Mouse (Mus musculus): ENCODE measurements around the gene Hdac6. TPM values are rescaled to one million over a fixed set of nuclear protein-coding genes. Genes with fewer than 3 reads are reported as not detected.
"Not testable (repeated sequence)": the region's sequence is repeated elsewhere in the genome, so short reads cannot be mapped to it uniquely, and the experiment has no call there.

Hdac6 gene
- total RNA-seq, 2 experiments from 2014 or later = 47.5 to 48.4 TPM

DNA sequence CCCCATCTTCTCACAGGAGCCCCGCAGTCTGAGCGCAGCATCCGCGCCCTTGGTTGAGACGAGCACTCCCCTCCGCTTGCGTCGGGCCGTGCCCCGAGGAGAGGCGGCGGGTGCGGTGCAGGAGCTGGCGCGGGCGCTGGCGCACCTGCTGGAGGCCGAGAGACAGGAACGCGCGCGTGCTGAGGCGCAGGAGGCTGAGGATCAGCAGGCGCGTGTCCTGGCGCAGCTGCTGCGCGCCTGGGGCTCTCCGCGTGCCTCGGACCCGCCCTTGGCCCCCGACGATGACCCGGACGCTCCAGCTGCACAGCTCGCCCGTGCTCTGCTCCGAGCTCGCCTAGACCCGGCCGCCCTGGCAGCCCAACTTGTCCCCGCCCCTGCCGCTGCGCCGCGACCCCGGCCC, 25.7 kb downstream of the Hdac6 start:
- peak in 1 of 2 experiments; percentile 13 for DNase-seq (ENCODE audit: low spot score in 2 of 2)

DNA sequence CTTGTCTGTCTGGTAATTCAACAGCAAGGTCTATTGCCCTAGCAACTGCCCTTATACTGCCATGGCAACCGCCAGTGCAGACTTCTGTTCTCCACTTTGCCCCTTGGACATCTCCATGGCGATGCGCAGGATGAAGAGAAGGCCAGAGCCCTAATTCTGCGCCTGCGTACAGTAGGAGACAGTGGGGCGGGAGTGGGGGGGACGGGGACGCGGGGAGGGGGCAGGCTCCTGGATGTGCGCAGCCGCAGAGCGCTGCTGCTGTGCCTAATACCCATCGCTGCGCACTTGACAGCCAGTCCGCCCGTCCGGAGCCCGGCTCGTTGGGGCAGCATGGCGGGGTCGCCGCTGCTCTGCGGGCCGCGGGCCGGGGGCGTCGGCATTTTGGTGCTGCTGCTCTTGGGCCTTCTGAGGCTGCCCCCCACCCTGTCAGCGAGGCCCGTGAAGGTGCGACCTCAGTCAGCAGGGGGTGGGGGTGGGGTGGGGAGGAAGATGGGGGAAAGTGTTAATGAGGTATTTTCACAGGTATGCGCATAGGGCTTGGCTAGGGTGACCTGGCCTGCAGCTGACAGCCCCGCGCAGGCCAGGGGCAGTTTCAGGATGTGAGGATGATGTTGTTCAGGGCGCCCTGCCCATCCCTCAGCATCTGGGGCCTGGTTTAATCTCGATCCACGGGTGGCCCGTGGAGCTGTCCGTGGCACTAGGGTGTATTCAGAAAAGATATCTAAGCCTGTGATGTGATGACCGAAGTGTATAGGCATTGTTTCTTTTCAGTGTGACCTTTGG, 27.9 kb downstream of the Hdac6 start, which contains the start of gene Pcsk1n:
TSS of gene Pcsk1n (plus strand) at position 222 of the 783 bp plus-strand sequence.
- DNase-seq (ENCODE audit: low spot score in 2 of 2) = peak; percentile 43 to 46

- DNase-seq (ENCODE audit: low spot score in 2 of 2) = not testable (repeated sequence)
Observed at GRCm38 (mm10) chrX:7917960-7918359, 29.7 kb downstream of the Hdac6 start.

DNA sequence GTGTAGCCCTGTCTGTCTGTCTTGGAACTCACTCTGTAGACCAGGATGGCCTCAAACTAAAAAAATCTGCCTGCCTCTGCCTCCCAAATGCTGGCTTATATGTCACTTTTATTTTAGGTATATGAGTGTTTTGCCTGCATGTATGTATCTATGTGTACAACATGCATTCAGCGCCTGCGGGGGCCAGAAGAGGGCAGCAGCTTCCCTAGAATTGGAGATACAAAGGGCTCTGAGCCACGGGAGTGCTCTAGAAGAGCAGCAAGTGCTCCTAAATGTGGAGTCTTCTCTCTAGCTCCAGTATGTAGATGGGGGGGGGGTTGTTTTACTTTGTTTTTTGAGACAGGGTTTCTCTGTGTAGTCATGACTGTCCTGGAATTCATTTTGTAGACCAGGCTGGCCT, 32.0 kb downstream of the Hdac6 start:
- DNase-seq (ENCODE audit: low spot score in 2 of 2) = not testable (repeated sequence)

DNA sequence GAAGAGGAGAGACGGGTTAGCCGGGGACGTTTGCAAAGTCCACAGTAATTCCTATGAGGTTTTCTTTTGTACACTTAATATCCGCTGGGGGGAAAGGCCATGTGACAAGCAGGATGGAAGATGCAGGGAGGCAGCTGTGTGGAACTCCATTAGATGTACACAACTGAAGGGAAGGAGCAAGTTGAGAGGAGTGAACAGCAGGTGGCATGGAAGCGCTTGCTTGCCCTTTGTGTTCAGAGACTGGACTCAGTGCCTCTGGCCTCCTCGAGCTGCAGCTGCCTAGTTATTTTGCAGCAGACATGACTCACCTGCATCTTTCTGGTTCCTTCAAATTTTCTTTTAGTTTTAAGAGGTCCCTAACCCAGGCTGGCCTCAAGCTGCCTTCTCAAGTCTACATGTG, 37.2 kb downstream of the Hdac6 start:
- no peak for DNase-seq (ENCODE audit: low spot score in 2 of 2)

- DNase-seq (ENCODE audit: low spot score in 2 of 2) = not testable (repeated sequence)
Observed at GRCm38 (mm10) chrX:7909242-7909641, 38.4 kb downstream of the Hdac6 start, which contains the start of gene Gm10490. Gene Gm10490, plus strand, starts transcription at chrX:7909542.

GRCm38 (mm10) chrX:7907735-7908134, 40.0 kb downstream of the Hdac6 start, which contains the start of gene Gm10491:
Gene Gm10491, minus strand, starts transcription at chrX:7907835.
- no peak for DNase-seq (ENCODE audit: low spot score in 2 of 2)

- no peak for DNase-seq (ENCODE audit: low spot score in 2 of 2)
Observed at GRCm38 (mm10) chrX:7904441-7904840, 43.2 kb downstream of the Hdac6 start.

GRCm38 (mm10) chrX:7898880-7899874, 48.5 kb downstream of the Hdac6 start, which contains the start of the genes Pqbp1 and Timm17b:
Gene Pqbp1, minus strand, starts transcription at chrX:7899269.
Gene Timm17b, plus strand, starts transcription at chrX:7899357.
- peak; percentile 83 to 87 for DNase-seq (ENCODE audit: low spot score in 2 of 2)

DNA sequence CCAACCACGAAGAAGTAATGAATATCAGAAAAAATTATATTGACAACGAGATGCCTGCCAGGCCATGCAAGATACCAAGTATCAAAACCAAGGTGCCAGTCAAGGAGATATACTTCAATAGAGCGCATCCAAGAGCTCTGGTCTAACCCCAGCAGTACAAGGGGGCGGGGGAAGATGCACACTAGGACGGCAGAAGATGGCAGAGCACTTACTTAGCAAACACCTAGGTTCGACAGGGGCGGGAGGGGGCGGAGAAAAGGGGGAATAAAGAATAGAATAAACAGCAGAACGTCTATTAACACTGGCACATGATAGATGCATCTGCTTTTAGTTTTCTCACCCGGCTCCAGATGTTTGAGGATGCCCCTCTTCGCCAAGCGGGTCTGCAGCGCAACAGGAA, 49.5 kb downstream of the Hdac6 start:
- DNase-seq (ENCODE audit: low spot score in 2 of 2) = no peak

DNA sequence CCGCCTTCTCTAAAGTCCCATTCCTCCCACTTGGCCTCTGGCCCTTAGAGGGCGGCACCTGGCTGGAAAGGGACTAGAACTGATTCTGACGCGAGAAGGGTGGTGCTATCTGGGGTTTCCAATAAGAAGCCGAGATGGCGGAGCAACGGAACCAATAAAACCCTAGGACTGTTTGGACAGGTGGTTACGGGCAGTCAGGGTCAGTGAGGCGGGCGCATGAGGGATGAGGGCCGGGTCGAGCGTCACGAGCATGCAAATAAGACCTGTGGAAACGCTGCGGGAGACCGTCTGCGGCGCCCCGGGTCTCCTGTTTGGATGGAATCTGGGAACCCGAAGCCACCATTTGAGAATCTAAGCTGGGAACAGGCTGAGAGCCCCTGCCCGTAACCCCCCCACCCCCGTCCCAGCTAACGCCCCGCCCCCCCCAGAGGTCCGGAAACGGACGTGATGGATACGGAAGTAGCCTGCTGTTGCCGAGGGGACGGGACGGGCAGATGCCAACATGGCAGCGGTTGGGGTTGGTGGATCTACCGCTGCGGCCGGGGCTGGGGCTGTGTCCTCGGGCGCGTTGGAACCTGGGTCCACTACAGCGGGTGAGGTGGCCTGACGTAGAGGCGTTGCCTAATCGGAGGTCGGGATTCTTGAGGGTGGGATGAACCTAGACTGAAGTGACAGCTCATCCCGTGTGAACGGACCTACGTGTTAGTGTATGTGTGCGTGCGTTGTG, 63.7 kb downstream of the Hdac6 start, which contains the start of gene Slc35a2:
TSS of gene Slc35a2 (plus strand) at position 188 of the 727 bp plus-strand sequence.
- DNase-seq (ENCODE audit: low spot score in 2 of 2) = peak; percentile 60 to 75

Other genes with a start within 250 kb of the Hdac6 start
- gene Wdr45, start 233.6 kb downstream of the Hdac6 start, total RNA-seq (2021) = 10 to 100 TPM; 55.8 to 56.1 TPM
- 1 to 10 TPM in 1 of 2 experiments, not detected in 1; 1.6 TPM for gene Gm45208, start 225.6 kb downstream of the Hdac6 start, total RNA-seq (2021)
- 10 to 100 TPM; 96.0 to 98.1 TPM for gene Praf2, start 219.4 kb downstream of the Hdac6 start, total RNA-seq (2021)
- gene Ccdc120, start 197.0 kb downstream of the Hdac6 start, total RNA-seq (2021) = 10 to 100 TPM; 26.7 to 29.7 TPM
- 10 to 100 TPM; 34.2 to 35.2 TPM for gene Tfe3, start 185.3 kb downstream of the Hdac6 start, total RNA-seq (2021)
- 100 to 1,000 TPM in 1 of 2 experiments, 10 to 100 TPM in 1; 99.1 to 103 TPM for gene Gripap1, start 158.1 kb downstream of the Hdac6 start, total RNA-seq (2021)
- 1 to 10 TPM; 8.4 to 9.6 TPM for gene Kcnd1, start 125.6 kb downstream of the Hdac6 start, total RNA-seq (2021)
- gene Otud5, start 106.5 kb downstream of the Hdac6 start, total RNA-seq (2021) = 10 to 100 TPM; 81.4 to 83.2 TPM
- gene Pim2, start 69.6 kb downstream of the Hdac6 start, total RNA-seq (2021) = 10 to 100 TPM; 49.5 to 52.9 TPM
- gene Slc35a2, start 63.9 kb downstream of the Hdac6 start, total RNA-seq (2021) = 10 to 100 TPM; 34.5 to 38.2 TPM
- 10 to 100 TPM; 91.8 to 98.4 TPM for gene Pqbp1, start 48.6 kb downstream of the Hdac6 start, total RNA-seq (2021)
- gene Timm17b, start 48.5 kb downstream of the Hdac6 start, total RNA-seq (2021) = 10 to 100 TPM; 22.8 to 27.1 TPM
- not detected for gene Gm10491, start 40.1 kb downstream of the Hdac6 start, total RNA-seq (2021)
- gene Gm10490, start 38.3 kb downstream of the Hdac6 start, total RNA-seq (2021) = not detected
- 100 to 1,000 TPM; 480 to 519 TPM for gene Pcsk1n, start 28.1 kb downstream of the Hdac6 start, total RNA-seq (2021)
- not detected for gene Eras, start 19.3 kb downstream of the Hdac6 start, total RNA-seq (2021)
- not detected for gene Gata1, start 30.2 kb upstream of the Hdac6 start, total RNA-seq (2021)
- under 1 TPM in 1 of 2 experiments, not detected in 1; 0.79 TPM for gene Glod5, start 70.6 kb upstream of the Hdac6 start, total RNA-seq (2021)
- gene Suv39h1, start 126.9 kb upstream of the Hdac6 start, total RNA-seq (2021) = 10 to 100 TPM; 21.1 to 30.2 TPM
- gene Was, start 142.6 kb upstream of the Hdac6 start, total RNA-seq (2021) = 1 to 10 TPM; 1.3 to 1.5 TPM
- 100 to 1,000 TPM; 190 TPM for gene Wdr13, start 185.0 kb upstream of the Hdac6 start, total RNA-seq (2021)
- 100 to 1,000 TPM in 1 of 2 experiments, 10 to 100 TPM in 1; 87.6 to 133 TPM for gene Rbm3, start 198.0 kb upstream of the Hdac6 start, total RNA-seq (2021)
- 10 to 100 TPM; 16.8 to 18.0 TPM for gene Tbc1d25, start 228.3 kb upstream of the Hdac6 start, total RNA-seq (2021)
- gene Ebp, start 245.6 kb upstream of the Hdac6 start, total RNA-seq (2021) = 10 to 100 TPM; 32.9 to 36.9 TPM